Mouse (Mus musculus) ovary, postnatal 14 days (tissue): ENCODE results near the gene Spsb1.
A peak's percentile ranks its signal among the peaks of the same experiment; 100 is the strongest.

Source experiments
- DNase-seq: peaks from one replicate; pipeline ENCODE4 v3.0.0; 2022; ENCODE audit warnings: low spot score

Spsb1 gene

GRCm38 (mm10) chr4:149954893-149955439 lies at the start of gene Spsb1:
TSS of gene Spsb1 (minus strand) at chr4:149955043.
- peak; percentile 98 for DNase-seq

DNA sequence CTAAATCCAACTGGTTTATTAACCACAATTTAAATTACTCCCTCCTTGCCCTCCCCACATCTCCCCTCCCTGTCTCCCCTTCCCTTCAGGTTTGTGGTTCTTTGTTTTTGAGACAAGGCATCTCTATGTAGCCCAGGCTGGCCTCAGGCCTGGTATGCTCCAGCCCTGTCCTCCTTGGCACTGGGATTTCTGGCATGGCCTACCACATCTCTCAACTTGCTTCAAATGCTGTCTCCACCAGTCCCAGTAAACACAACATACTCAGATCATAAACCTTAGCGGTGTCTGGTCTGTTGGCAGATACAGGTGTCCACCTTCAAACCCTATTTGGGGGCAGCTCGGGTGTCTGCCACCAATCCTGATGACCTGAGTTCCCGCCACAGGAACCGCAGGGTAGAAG lies 48.8 kb upstream of the Spsb1 start:
- DNase-seq, result no peak

- DNase-seq, result no peak
Measured at GRCm38 (mm10) chr4:150003021-150003580, 48.3 kb upstream of the Spsb1 start.

DNA sequence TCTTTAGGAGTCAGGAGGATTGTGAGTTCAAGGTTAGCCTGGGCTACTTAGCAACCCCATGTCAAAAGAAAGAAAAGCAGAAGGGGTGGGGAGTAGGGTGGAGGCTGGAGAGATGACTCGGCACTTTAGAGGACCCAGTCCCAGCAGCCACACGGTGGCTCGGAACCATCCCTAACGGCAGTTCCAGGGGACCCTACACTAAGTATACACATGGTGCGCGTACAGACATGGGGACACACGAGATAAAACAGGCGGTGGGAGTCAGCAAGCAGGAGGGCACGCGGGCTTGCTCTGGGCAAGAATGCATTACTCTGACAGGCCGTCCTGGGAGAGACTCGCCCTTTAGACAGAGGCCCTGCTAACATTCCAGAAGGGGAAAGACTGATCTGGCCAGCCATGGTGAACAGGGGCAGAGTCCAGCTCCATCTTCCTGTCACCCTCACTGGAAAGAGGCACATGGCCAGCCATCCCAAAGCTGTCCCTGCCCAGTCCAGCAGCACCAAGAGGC lies 47.2 kb upstream of the Spsb1 start:
- DNase-seq, result no peak

- no peak for DNase-seq
Measured at GRCm38 (mm10) chr4:150001221-150001860, 46.5 kb upstream of the Spsb1 start.

- DNase-seq, result no peak
Measured at GRCm38 (mm10) chr4:149999931-150000555, 45.2 kb upstream of the Spsb1 start.

GRCm38 (mm10) chr4:149999510-149999900 lies 44.7 kb upstream of the Spsb1 start:
- no peak for DNase-seq

DNA sequence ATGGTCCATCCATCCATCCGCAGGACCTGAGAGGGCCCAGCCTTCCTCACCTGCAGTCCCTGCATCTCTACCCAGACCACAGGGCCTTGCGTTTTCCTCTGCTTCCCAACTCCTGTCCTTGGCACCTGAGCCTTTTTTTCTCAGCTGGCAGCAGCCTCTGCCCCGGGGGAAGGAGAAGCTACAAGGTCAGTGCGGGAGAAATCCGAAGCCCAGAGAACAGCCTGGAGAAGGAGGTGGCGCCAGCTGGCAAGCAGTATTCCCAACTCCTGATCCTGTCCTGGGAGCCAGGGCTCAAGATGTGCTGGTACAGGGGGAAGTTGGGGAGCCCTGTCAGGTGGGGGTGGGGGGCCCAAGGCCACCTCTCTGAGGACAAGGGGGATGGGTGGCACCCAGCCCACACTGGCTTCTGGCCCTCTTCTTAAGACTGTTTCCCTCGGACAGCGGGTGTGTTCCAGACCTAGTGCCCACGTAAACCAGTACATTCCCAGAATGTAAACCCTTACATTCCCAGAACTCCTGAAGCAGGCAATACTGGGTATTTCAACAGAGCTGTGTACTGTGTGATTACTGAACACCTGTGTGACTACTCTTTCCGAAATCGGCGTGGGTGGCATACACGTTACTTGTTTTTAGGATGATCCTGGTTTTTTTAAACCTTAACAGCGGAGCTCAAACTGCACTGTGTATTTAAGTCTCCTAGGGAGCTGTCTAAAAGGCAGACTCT lies 44.1 kb upstream of the Spsb1 start:
- DNase-seq, result no peak

DNA sequence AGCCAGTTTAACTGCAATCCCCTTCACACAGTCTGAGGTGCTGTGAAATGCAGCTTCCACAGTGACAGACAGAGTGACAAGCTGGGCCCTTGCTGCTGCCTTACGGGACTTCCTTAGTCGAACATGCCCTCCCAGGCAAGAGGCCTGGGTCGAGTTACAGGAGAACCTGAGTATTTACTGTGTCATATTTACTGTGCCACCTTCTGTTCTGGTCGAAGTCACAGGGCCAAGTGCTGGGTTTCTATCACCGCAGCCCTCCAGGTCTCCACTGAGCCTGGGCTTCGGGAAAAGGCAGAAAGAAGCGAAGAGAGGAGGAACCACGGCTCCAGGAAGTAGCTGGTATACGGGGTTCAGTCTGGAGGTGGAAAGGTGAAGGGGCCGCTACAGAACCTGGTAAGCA lies 43.2 kb upstream of the Spsb1 start:
- DNase-seq, result no peak

DNA sequence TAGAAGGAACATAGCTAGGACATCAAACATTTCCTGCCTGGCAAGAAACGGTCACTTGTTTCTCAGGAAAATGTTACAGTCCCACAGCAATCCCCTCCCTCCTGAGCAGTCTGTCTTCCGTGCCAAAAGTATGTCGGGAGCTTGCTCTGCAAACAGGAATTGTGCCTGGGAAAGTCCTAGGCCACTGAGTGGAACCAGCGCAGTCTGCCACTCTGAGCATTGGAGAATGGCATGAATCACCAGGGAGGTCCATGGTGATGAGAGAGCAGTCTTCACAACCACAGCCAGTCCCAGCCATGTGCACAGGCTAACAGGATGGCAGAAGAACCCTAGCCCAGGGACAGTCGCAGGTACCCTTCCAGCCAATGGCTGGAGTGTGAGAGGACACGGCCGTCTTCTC lies 41.6 kb upstream of the Spsb1 start:
- no peak for DNase-seq

DNA sequence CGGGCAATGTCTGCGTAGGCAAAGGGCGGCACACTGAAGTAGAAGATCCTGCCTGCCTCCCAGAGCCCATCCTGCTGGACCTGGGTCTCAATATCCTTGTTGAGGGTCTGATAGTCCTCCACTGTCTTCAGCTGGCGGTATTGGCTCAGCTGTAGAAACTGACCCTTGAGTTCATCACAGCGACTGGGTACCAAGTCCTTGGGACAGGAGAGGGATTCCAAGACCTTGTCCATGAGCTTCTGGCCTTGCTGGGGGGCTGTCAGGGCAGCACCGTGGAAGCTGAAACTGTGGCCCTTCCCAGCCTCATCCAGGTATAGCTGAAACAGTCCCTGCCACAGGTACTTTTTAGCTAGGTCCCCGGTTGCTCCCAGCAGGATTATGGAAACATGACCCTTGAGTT lies 41.1 kb upstream of the Spsb1 start:
- no peak for DNase-seq

DNA sequence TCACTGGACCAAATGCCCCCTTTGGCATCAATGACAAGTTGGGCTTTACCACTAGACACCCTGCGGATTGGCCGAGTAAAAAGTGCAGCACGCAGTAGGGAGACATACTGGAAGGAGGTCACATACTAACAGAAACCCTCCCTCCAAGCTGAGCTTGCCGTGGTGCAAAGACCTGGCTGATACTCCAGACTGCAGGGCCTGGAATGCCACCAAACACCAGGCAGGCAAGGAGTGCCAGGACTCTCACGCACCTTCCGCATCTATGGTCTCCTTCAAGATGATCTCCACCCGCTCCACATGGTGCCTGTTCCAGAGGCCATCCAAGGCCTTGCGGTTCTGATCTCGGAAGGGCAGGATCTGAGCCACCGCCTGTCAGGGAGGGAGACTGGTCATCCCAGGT lies 39.4 kb upstream of the Spsb1 start:
- DNase-seq, result no peak

DNA sequence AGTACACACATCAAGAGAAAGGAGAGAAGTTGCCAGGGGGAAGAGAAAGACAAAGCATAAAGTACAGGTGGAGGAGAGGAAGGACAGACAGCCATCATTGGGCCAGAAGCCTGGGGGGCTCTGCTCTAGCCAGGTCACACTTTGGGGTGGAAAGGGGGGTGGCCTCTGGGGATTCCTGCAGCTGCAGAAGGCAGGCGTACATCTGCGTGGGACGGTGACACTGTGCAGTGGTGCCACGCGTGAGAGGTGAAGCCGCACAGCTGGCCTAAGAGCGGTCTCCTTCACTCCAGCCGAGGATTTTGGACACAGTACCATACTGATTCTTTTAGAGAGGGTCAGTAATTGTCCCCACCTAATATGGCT lies 37.8 kb upstream of the Spsb1 start:
- DNase-seq, result no peak

- no peak for DNase-seq
Measured at GRCm38 (mm10) chr4:149991755-149992669, 37.2 kb upstream of the Spsb1 start.

- DNase-seq, result no peak
Measured at GRCm38 (mm10) chr4:149990954-149991633, 36.3 kb upstream of the Spsb1 start.

DNA sequence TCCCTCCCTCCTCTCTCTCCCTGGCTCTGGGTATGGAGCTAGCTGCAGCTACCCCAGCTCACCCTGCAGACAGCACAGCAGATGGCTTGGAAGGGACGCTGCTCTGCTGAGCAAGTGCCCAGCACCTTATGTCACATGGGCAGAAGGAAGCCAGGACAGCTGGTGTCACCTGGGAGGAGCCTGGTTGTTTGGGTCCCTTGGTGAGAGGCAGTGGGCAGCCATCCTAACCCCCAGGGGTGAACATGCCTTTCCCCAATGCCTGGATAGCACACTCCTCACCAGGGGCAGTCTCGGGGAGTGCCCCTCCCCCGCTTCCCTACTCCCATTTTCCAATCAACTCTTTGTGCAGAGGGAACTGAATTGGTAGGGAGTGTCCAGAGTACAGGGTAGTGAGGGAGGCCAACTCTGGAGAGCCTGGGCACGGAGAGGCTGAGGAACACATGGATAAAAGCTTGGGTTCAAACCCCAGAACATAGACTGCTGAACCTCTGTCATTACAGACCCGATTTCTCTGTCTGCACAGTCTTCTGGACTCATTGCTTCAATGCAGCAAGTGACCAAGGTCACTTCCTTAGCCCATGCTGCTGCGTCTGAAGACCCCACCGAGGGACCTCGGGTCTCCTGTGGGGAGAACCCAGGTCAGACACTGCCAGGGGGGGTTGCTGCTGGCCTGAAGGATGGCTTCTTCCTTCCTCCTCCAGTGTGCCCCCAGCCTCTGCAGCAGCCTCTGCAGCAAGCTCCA lies 35.5 kb upstream of the Spsb1 start:
- no peak for DNase-seq

GRCm38 (mm10) chr4:149988931-149989556 lies 34.2 kb upstream of the Spsb1 start:
- peak; percentile 73 for DNase-seq

DNA sequence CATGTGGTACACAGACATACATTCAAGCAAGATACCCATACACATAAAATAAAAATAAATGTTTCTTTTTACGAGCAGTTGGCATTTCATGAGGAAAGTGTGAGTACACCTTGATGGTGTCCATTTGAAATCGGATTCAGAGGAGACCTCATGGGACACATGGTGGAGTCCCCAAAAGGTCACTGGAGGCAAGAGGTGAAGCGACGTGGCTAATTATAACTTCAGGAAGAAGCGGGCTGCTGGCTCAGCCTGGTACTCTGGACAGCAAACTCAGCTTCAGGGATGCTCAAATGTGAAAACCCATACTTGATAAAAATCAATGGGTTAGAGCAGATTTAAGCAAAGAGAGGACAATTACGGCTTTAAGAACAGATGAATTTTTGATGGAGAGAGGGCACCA lies 33.5 kb upstream of the Spsb1 start:
- DNase-seq, result no peak

DNA sequence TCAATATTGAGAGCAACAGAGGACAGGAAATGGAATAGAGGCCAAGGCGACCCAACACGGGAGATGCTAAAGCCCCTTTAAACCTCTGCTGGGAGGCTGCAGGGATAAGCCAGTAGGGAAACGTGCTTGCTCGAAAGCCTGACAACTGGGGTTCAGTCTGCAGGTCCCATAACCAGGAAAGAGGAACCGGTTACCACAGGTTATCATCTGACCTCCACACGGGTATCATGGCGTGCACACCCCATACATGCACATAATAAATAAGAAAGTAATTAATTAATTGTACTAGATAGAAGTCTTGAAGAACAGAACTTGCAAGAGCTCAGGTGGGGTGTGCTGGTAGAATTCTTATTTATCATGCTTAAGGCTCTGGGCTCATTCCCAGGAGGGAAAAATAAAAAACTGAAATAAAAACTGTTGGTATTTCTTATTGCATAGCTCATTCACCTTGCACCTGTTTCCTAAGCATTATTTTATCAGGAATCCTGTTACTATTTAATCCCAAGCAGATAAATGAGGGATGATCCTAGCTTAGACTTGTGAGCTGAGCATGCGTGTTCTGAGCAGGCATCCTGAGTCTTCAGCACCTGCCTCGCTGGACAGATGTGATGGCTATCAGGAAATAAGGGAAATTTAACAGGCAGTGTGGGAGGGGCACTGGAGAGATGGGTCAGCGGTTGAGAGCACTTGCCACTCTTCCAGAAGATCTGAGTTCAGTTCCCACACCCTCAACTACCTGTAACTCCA lies 32.0 kb upstream of the Spsb1 start:
- DNase-seq, result no peak
